Mouse (Mus musculus): Measurements from ENCODE around the gene Txndc2. TPM values are rescaled to one million over a fixed set of nuclear protein-coding genes. Genes with fewer than 3 reads are reported as not detected.

The Txndc2 gene
- polyA plus RNA-seq, 2 experiments, result not detected

DNA sequence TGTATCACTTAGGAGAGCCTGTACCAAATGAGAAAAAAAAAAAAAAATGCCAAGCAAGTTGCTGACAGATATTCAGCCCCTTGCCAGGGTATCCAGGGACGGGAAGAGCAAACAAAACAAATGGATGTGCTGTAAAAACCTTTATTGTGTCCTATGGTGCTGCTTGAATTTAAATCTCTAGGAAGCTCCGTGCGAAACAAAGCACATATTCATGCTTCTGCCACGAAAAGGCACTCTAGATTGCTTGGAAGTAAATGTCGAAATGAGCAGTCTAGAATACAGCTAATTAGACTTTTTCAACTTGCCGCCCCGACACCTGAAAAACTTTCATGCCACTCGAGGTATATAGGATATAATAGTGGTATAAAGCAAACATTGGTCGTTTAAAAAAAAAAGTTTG, 27.5 kb downstream of the Txndc2 start:
- Histone ChIP-seq H3K4me2 (ENCODE audit: low read depth) (peak overlapping the region; percentile 89), H3K4me3 (ENCODE audit: insufficient read depth in 1 of 2, low read depth in 2 of 2, low read length in 2 of 2) (peak overlapping the region; percentile 69 to 85), H3K36me3 (replicated peaks; ENCODE audit: control insufficient read depth, insufficient read depth, low read depth) (no peaks in the 10 kb centered on the region; the same call in 1 of the 2 replicates), H3K27ac (peak overlapping the region; percentile 82), H3K9ac (replicated peaks) (peak overlapping the region; percentile 84), H3K4me1 (replicated peaks; ENCODE audit: control insufficient read depth in 2 of 2, insufficient read depth in 2 of 2, low read length in 1 of 2) (peaks cover 8 to 13% of the 10 kb centered on the region in 2 experiments), H3K9me3 (ENCODE audit: control insufficient read depth, low read length) (no peaks in the 10 kb centered on the region), H3K27me3 (ENCODE audit: control insufficient read depth, insufficient read depth, low read length) (no peaks in the 10 kb centered on the region)
- no peak for ATAC-seq (ENCODE audit: insufficient read depth)
- TF ChIP-seq EP300 (IDR thresholded peaks at IDR 0.05; ENCODE audit: low read depth) (no peak), CTCF (IDR thresholded peaks at IDR 0.05; ENCODE audit: low read depth) (no peak)
- WGBS (ENCODE audit: insufficient replicate concordance), result 5% methylated on average over 9 of the region's 9 CpGs
- DNase-seq (ENCODE audit: low read depth in 3 of 3, low spot score in 3 of 3), result no peak

DNA sequence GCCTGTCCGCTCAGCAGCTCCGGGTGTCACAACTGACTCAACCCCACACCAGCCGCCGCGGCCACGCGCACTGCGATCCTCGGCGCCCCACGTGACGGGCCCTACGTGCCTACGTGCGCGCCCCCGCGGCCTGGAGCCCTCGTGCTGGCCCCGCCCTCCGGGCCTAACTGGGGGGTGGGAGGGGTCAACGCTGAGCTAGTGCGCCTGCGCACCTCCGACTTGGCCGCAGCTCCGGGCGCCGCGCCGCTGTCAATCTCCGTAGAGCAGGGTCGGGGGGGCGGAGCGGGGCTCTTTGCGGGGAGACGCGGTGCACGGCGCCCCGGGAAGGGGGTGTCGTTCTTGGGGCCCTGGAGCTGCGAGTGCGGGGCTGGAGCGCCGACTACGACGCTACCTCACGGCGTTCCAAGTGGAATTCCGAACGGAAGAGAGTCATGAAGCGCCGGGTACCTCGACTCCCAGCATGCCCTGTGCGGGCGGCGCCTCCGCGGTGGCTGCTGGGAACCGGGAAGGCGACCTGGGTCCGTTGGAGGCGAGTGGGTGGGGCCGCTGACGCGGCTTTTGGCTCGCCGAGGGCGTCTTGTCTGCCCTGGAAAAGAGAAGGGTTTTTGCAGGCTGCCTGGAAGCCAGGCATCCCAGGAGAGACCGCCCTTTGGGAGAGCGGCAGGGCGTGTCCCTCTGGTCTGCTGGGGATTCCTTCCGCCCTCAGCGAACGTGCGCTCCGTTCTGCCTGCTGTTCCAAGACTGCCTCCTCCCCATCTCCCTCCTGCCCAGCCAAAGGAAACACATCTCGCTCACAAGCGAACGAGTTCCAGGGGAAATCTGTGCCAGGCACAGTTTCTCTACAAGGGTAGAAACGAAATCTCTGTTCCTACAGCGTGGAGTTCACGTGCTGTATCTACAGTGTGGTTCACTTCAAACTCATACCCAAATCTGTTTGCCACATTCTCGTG, 28.2 kb downstream of the Txndc2 start, which contains the start of gene Vapa:
Gene Vapa (minus strand): TSS at position 93 of the 950 bp plus-strand sequence.
- H3K4me2 ChIP-seq (ENCODE audit: low read depth), result peak within 1 kb of the TSS; percentile 89
- peak within 1 kb of the TSS; percentile 89 for H3K9ac ChIP-seq (replicated peaks)
- peaks cover 15 to 18% of the 10 kb centered on the region in 2 experiments for H3K4me1 ChIP-seq (replicated peaks; ENCODE audit: control insufficient read depth in 2 of 2, insufficient read depth in 2 of 2, low read length in 1 of 2)
- DNase-seq (ENCODE audit: low read depth in 3 of 3, low spot score in 3 of 3) (peak; percentile 90 to 92 (median 91)), ATAC-seq (ENCODE audit: insufficient read depth) (peak; percentile 86)
- WGBS (ENCODE audit: insufficient replicate concordance), result under 1% methylated on average over 85 of the region's 85 CpGs
- peak within 1 kb of the TSS; percentile 69 to 97 for H3K4me3 ChIP-seq (ENCODE audit: insufficient read depth in 1 of 2, low read depth in 2 of 2, low read length in 2 of 2)
- peak within 1 kb of the TSS; percentile 82 for H3K27ac ChIP-seq
- TF ChIP-seq EP300 (IDR thresholded peaks at IDR 0.05; ENCODE audit: low read depth), result 0 out of 2 replicates have a peak, but pooled peaks have one; percentile 25
- TF ChIP-seq CTCF (IDR thresholded peaks at IDR 0.05; ENCODE audit: low read depth), result no peak
- no peaks in the 10 kb centered on the region for H3K27me3 ChIP-seq (ENCODE audit: control insufficient read depth, insufficient read depth, low read length)
- no peaks in the 10 kb centered on the region for H3K9me3 ChIP-seq (ENCODE audit: control insufficient read depth, low read length)
- no peaks in the 10 kb centered on the region; the same call in 1 of the 2 replicates for H3K36me3 ChIP-seq (replicated peaks; ENCODE audit: control insufficient read depth, insufficient read depth, low read depth)

DNA sequence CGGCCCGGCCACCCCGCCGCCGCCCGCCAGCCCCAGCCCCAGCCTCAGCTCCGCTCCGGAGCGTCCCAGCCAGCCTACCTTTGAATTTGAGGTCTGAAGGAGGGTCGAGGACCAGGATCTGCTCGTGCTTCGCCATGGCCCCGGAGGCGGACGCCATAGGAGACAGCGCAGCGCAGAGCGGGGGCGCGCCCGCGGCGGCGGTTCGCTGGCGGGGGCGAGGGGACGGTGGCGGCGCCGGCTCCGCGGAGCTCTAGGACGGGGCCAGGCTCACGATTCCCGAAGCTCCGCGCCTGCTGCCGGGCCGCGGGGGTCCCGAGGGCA, 28.9 kb downstream of the Txndc2 start:
- H3K27me3 ChIP-seq (ENCODE audit: control insufficient read depth, insufficient read depth, low read length), result no peaks in the 10 kb centered on the region
- DNase-seq (ENCODE audit: low read depth in 3 of 3, low spot score in 3 of 3), result no peak
- no peaks in the 10 kb centered on the region for H3K9me3 ChIP-seq (ENCODE audit: control insufficient read depth, low read length)
- H3K4me1 ChIP-seq (replicated peaks; ENCODE audit: control insufficient read depth in 2 of 2, insufficient read depth in 2 of 2, low read length in 1 of 2), result peaks cover 18 to 24% of the 10 kb centered on the region in 2 experiments
- 0% methylated on average over 33 of the region's 42 CpGs for WGBS (ENCODE audit: insufficient replicate concordance)
- peak overlapping the region; percentile 85 for H3K4me2 ChIP-seq (ENCODE audit: low read depth)
- no peaks in the 10 kb centered on the region; the same call in 1 of the 2 replicates for H3K36me3 ChIP-seq (replicated peaks; ENCODE audit: control insufficient read depth, insufficient read depth, low read depth)
- TF ChIP-seq CTCF (IDR thresholded peaks at IDR 0.05; ENCODE audit: low read depth) (no peak), EP300 (IDR thresholded peaks at IDR 0.05; ENCODE audit: low read depth) (no peak)
- peak overlapping the region; percentile 69 to 97 for H3K4me3 ChIP-seq (ENCODE audit: insufficient read depth in 1 of 2, low read depth in 2 of 2, low read length in 2 of 2)
- ATAC-seq (ENCODE audit: insufficient read depth), result peak; percentile 68
- H3K27ac ChIP-seq, result peak overlapping the region; percentile 67
- peak overlapping the region; percentile 89 for H3K9ac ChIP-seq (replicated peaks)

DNA sequence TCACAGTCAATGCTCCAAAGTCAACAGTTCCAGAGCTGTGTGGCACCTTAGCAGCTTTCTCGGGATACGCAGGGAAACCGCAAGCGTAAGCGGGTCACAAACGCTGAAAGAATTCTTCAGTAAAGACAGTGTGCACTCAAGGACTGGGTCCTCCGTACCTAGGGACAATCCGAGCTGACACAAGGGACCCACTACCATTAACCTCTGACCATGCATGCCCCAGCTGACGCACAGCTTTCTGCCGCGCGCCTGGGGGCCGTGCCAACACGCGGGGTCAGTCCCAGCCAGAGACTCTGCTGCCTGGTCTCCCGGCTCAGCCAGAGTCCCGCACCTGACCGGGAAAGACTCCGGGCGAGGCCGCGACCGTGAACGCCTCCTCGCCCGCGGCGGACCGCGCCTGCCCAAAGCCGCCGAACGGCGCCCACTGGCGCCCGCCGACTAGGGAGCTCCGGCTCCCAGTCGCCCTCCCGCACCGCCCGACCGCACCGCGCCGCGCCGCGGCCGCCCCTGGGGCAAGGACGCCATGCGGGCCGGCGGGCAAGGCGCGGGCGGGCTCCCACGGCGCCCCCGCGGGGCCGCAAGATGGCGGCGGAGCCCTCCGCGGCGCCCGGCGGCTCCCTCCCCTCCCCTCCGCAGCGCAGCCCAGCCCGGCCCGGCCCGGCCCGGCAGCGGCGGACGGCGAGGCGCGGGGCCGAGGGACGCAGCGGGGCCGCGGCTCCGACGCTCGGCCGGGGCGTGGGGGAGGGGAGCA, 29.4 kb downstream of the Txndc2 start:
- Histone ChIP-seq H3K27ac (peak overlapping the region; percentile 67), H3K4me3 (ENCODE audit: insufficient read depth in 1 of 2, low read depth in 2 of 2, low read length in 2 of 2) (peak overlapping the region; percentile 69 to 97), H3K9me3 (ENCODE audit: control insufficient read depth, low read length) (no peaks in the 10 kb centered on the region), H3K4me1 (replicated peaks; ENCODE audit: control insufficient read depth in 2 of 2, insufficient read depth in 2 of 2, low read length in 1 of 2) (peaks cover 23 to 30% of the 10 kb centered on the region in 2 experiments), H3K27me3 (ENCODE audit: control insufficient read depth, insufficient read depth, low read length) (no peaks in the 10 kb centered on the region), H3K9ac (replicated peaks) (peak overlapping the region; percentile 89), H3K36me3 (replicated peaks; ENCODE audit: control insufficient read depth, insufficient read depth, low read depth) (no peaks in the 10 kb centered on the region; the same call in 1 of the 2 replicates), H3K4me2 (ENCODE audit: low read depth) (peak overlapping the region; percentile 85)
- WGBS (ENCODE audit: insufficient replicate concordance), result under 1% methylated on average over 42 of the region's 91 CpGs
- ATAC-seq (ENCODE audit: insufficient read depth), result peak; percentile 55
- TF ChIP-seq CTCF (IDR thresholded peaks at IDR 0.05; ENCODE audit: low read depth) (no peak), EP300 (IDR thresholded peaks at IDR 0.05; ENCODE audit: low read depth) (no peak)
- DNase-seq (ENCODE audit: low read depth in 3 of 3, low spot score in 3 of 3), result no peak
